Mouse (Mus musculus) B cell, adult (primary cell): ENCODE data around the gene Sstr5. TPM values are rescaled to one million over a fixed set of nuclear protein-coding genes. Genes with fewer than 3 reads are reported as not detected.

Experiments
- total RNA-seq: library from RNA; stranded (reverse); gene quantifications from 4 replicates; pipeline ENCODE4 v1.2.4, GENCODE M21; 2023; ENCODE audit not compliant: inconsistent age

The Sstr5 gene
- not detected in 4 replicates for total RNA-seq

GRCm38 (mm10) chr17:25497013-25497412 lies at the start of gene Sstr5:
Gene Sstr5, minus strand, starts transcription at chr17:25497288.

GRCm38 (mm10) chr17:25454272-25454671 lies 42.8 kb downstream of the Sstr5 start, which contains the start of gene Tekt4:
Gene Tekt4, plus strand, starts transcription at chr17:25454615.

Other genes with a start within 250 kb of the Sstr5 start
- 0.54 to 2.4 TPM (median 1.2 TPM) in 4 replicates for gene Baiap3, start 240.9 kb downstream of the Sstr5 start, total RNA-seq
- gene Ube2i, start 222.7 kb downstream of the Sstr5 start, total RNA-seq = 423 to 464 TPM (median 442 TPM) in 4 replicates
- not detected in 4 replicates for gene Prss34, start 198.9 kb downstream of the Sstr5 start, total RNA-seq
- not detected in 4 replicates for gene Prss28, start 188.6 kb downstream of the Sstr5 start, total RNA-seq
- gene Prss29, start 178.6 kb downstream of the Sstr5 start, total RNA-seq = not detected in 4 replicates
- gene Tpsab1, start 151.7 kb downstream of the Sstr5 start, total RNA-seq = not detected in 4 replicates
- not detected in 4 replicates for gene Tpsb2, start 131.0 kb downstream of the Sstr5 start, total RNA-seq
- gene Tpsg1, start 128.0 kb downstream of the Sstr5 start, total RNA-seq = not detected in 4 replicates
- gene Cacna1h, start 63.5 kb downstream of the Sstr5 start, total RNA-seq = 5.3 to 10.7 TPM (median 7.8 TPM) in 4 replicates
- gene Tekt4, start 42.7 kb downstream of the Sstr5 start, total RNA-seq = not detected in 4 replicates
- gene Sox8, start 73.4 kb upstream of the Sstr5 start, total RNA-seq = 0.21 to 0.67 TPM in 2 of 4 replicates, not detected in the others
- gene Lmf1, start 81.8 kb upstream of the Sstr5 start, total RNA-seq = 26.7 to 32.2 TPM (median 29.1 TPM) in 4 replicates
- gene Gng13, start 219.9 kb upstream of the Sstr5 start, total RNA-seq = not detected in 4 replicates
- gene Chtf18, start 230.1 kb upstream of the Sstr5 start, total RNA-seq = 6.4 to 12.4 TPM (median 8.6 TPM) in 4 replicates
- gene Rpusd1, start 230.4 kb upstream of the Sstr5 start, total RNA-seq = 5.2 to 7.4 TPM (median 7.3 TPM) in 4 replicates
- gene Mslnl, start 238.8 kb upstream of the Sstr5 start, total RNA-seq = not detected in 4 replicates